Mouse (Mus musculus): ENCODE measurements around the gene Il11. TPM values are rescaled to one million over a fixed set of nuclear protein-coding genes. Genes with fewer than 3 reads are reported as not detected.

Gene Il11
- polyA plus RNA-seq, 1 experiment from 2014 or later = 0.48 TPM

DNA sequence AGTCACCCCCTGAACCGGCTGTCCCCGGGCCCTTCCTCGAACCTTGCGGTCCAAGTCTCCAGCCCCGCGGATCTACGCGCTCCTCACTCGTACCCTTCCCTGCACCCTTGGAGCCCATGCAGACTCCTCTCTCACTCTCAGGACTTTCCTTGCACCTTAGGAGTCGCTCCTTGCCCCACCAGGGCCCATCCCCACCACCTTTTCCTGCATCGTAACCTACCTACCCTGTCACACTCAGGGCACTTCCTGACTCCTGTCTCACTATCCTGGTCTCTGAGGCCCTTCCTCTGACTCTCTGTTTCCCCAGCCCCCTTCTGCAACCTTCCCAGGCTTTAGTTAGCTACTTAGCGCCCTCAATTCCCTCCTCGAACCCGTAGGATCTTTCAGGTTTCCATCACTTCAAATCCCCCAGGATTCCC is 42.3 kb downstream of the Il11 start:
- Histone ChIP-seq H3K36me3 (ENCODE audit: control insufficient read depth, insufficient read depth, low read length) (no peaks in the 10 kb centered on the region), H3K4me2 (ENCODE audit: low read depth, low read length) (peak overlapping the region; percentile 84), H3K9me3 (ENCODE audit: control insufficient read depth, low read length) (no peaks in the 10 kb centered on the region), H3K27me3 (ENCODE audit: control insufficient read depth, insufficient read depth, low read length) (no peaks in the 10 kb centered on the region), H3K4me1 (ENCODE audit: control insufficient read depth, insufficient read depth, low read length) (peaks cover 31% of the 10 kb centered on the region), H3K27ac (ENCODE audit: low read depth, low read length) (peak overlapping the region; percentile 91), H3K4me3 (ENCODE audit: low read depth, low read length) (peak overlapping the region; percentile 74), H3K9ac (replicated peaks; ENCODE audit: low read depth, low read length) (peak overlapping the region; percentile 87)
- WGBS = 1% methylated on average over 14 of the region's 14 CpGs
- ATAC-seq (ENCODE audit: low read depth) = peak; percentile 53

DNA sequence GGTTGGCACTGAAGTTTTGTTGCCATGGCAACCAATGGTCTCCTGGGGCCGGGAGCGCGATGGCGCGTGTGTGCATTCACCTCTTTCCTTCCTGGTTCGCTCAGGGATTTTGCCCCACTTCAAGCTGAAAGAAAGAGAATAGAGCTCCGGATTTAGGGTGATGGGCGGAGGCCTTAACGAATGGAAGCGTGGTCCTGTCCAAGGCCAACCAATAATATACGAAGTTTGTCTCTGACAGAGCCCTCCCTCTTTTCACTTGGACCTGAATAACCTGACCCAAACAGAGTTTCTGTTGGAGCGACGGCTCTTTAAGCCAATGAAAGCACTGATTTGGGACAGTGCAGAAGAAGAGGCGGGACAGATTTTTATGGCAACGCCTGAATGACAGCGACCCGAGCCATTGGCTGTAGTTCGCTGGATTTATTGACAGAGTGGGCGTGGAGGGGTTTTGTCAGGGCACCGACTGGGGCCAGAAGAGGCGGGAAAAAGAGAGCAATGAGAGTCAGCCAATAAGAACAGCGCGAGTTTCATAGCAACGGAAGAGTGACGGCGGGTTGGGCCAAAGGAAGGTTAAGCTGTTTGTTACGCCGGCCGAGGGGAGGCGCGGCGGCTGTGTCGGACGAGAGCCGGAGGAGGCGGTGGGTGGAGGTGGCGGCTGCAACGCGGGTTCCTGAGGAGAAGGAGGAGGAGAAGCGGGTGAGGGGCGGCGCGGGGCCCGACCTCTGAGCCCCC is 42.9 kb downstream of the Il11 start, which contains the start of gene Kmt5c:
TSS of gene Kmt5c (plus strand) at position 572 of the 732 bp plus-strand sequence.
- no peaks in the 10 kb centered on the region for H3K9me3 ChIP-seq (ENCODE audit: control insufficient read depth, low read length)
- H3K4me3 ChIP-seq (ENCODE audit: low read depth, low read length) = peak within 1 kb of the TSS; percentile 74
- WGBS = 1% methylated on average over 37 of the region's 44 CpGs
- peak within 1 kb of the TSS; percentile 84 for H3K4me2 ChIP-seq (ENCODE audit: low read depth, low read length)
- peak; percentile 97 for ATAC-seq (ENCODE audit: low read depth)
- H3K9ac ChIP-seq (replicated peaks; ENCODE audit: low read depth, low read length) = peak within 1 kb of the TSS; percentile 87
- no peaks in the 10 kb centered on the region for H3K36me3 ChIP-seq (ENCODE audit: control insufficient read depth, insufficient read depth, low read length)
- peak within 1 kb of the TSS; percentile 91 for H3K27ac ChIP-seq (ENCODE audit: low read depth, low read length)
- H3K27me3 ChIP-seq (ENCODE audit: control insufficient read depth, insufficient read depth, low read length) = no peaks in the 10 kb centered on the region
- peaks cover 31% of the 10 kb centered on the region for H3K4me1 ChIP-seq (ENCODE audit: control insufficient read depth, insufficient read depth, low read length)

DNA sequence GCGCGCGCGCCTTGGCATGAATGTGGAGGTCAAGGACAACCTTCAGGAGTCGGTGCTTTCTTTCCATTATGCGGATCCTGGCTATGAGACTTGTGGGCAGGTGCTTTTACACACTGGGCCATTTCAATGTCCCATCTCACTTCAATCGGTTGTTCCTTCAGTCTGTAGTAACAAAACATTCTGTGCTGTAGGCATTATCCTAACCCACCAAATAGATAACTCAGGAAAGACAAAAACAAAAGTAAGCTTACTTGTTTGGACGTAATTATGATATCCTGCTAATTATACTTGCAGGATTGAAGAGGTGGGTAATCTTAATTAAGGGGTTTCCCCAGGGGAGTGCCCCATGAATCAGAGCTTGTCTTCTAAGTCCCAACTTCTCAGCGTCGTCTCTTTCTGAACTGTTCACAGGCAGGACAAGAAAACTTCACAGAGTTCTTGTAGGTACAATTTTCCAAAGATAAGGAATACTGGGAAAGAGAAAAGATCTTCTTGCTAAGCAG is 43.6 kb downstream of the Il11 start:
- H3K4me3 ChIP-seq (ENCODE audit: low read depth, low read length) = peak overlapping the region; percentile 74
- peak overlapping the region; percentile 80 for H3K27ac ChIP-seq (ENCODE audit: low read depth, low read length)
- WGBS = 35% methylated on average over 10 of the region's 10 CpGs
- H3K4me2 ChIP-seq (ENCODE audit: low read depth, low read length) = peak overlapping the region; percentile 84
- no peak for ATAC-seq (ENCODE audit: low read depth)
- H3K27me3 ChIP-seq (ENCODE audit: control insufficient read depth, insufficient read depth, low read length) = no peaks in the 10 kb centered on the region
- H3K4me1 ChIP-seq (ENCODE audit: control insufficient read depth, insufficient read depth, low read length) = peaks cover 31% of the 10 kb centered on the region
- H3K36me3 ChIP-seq (ENCODE audit: control insufficient read depth, insufficient read depth, low read length) = no peaks in the 10 kb centered on the region
- H3K9me3 ChIP-seq (ENCODE audit: control insufficient read depth, low read length) = no peaks in the 10 kb centered on the region
- H3K9ac ChIP-seq (replicated peaks; ENCODE audit: low read depth, low read length) = peak overlapping the region; percentile 28; the same call in 1 of the 2 replicates

DNA sequence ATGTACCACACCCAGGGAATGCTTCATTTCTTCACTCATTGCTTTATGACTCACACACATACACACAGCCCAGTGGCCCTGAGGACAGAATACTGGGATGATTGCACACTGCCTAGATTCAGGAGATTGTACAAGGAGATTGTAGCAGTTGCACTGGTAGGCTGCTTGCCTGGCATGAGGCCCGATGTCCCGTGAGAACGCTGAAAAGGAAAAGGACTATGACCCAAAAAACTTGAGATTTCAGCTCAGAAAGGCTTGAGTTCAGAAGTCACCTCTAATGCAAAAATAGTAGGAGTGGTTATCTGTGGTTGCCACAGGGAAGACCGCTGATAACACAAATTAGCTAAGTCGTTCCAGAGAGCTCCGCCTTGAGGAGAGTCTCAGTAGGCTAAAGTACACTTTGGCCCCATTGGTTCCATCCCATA is 49.7 kb downstream of the Il11 start:
- Histone ChIP-seq H3K27me3 (ENCODE audit: control insufficient read depth, insufficient read depth, low read length) (no peaks in the 10 kb centered on the region), H3K9me3 (ENCODE audit: control insufficient read depth, low read length) (no peaks in the 10 kb centered on the region), H3K9ac (replicated peaks; ENCODE audit: low read depth, low read length) (no peak overlapping the region), H3K4me1 (ENCODE audit: control insufficient read depth, insufficient read depth, low read length) (no peaks in the 10 kb centered on the region), H3K4me3 (ENCODE audit: low read depth, low read length) (no peak overlapping the region), H3K4me2 (ENCODE audit: low read depth, low read length) (no peak overlapping the region), H3K27ac (ENCODE audit: low read depth, low read length) (no peak overlapping the region), H3K36me3 (ENCODE audit: control insufficient read depth, insufficient read depth, low read length) (no peaks in the 10 kb centered on the region)
- WGBS = 70% methylated on average over 6 of the region's 6 CpGs
- ATAC-seq (ENCODE audit: low read depth) = no peak

DNA sequence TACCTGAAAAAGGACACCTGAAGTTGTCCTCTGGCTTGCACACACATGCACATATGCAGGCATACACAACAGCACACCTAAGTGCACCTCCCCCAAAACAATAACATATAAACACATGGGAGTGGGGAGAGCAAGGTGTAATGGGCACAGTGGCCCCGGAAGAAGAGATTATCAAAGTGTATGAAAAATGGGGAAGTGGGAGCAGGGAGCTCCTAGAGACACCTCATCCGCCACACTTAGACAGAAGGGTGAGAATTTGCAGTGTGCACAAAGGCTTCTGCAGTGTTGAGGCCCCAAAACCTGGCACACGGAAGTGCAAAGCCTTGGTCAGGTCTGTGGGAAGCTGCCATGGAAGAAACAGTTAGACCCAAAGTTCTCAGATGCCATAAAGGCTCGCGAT is 51.6 kb downstream of the Il11 start:
- Histone ChIP-seq H3K4me1 (ENCODE audit: control insufficient read depth, insufficient read depth, low read length) (no peaks in the 10 kb centered on the region), H3K9ac (replicated peaks; ENCODE audit: low read depth, low read length) (no peak overlapping the region), H3K27me3 (ENCODE audit: control insufficient read depth, insufficient read depth, low read length) (no peaks in the 10 kb centered on the region), H3K4me3 (ENCODE audit: low read depth, low read length) (no peak overlapping the region), H3K9me3 (ENCODE audit: control insufficient read depth, low read length) (no peaks in the 10 kb centered on the region), H3K27ac (ENCODE audit: low read depth, low read length) (no peak overlapping the region), H3K4me2 (ENCODE audit: low read depth, low read length) (no peak overlapping the region), H3K36me3 (ENCODE audit: control insufficient read depth, insufficient read depth, low read length) (no peaks in the 10 kb centered on the region)
- 84% methylated on average over 5 of the region's 5 CpGs for WGBS
- ATAC-seq (ENCODE audit: low read depth) = no peak

DNA sequence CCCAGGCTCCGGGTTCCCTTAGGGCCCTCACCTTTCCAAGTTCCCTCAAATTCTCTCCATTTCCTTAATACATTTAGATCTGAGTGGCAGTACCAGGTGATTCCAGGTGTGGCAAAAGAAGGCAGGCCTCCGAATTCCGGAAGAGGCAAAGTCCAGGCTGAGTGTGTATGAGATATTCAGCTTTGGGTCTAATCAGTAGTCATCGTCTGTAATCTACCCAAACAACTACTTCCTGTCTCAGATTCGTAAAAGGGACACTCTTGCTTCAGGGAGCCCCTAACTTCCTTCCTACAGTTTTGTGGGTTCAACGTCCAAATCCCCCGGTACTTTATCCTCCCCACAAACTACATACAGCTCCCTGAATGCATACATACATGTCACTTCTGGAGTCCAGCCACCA is 57.5 kb downstream of the Il11 start, which contains the start of gene Tmem150b:
TSS of gene Tmem150b (minus strand) at position 81 of the 400 bp plus-strand sequence.
- Histone ChIP-seq H3K4me3 (ENCODE audit: low read depth, low read length) (no peak within 1 kb of the TSS), H3K36me3 (ENCODE audit: control insufficient read depth, insufficient read depth, low read length) (no peaks in the 10 kb centered on the region), H3K4me1 (ENCODE audit: control insufficient read depth, insufficient read depth, low read length) (no peaks in the 10 kb centered on the region), H3K27ac (ENCODE audit: low read depth, low read length) (no peak within 1 kb of the TSS), H3K27me3 (ENCODE audit: control insufficient read depth, insufficient read depth, low read length) (no peaks in the 10 kb centered on the region), H3K9me3 (ENCODE audit: control insufficient read depth, low read length) (no peaks in the 10 kb centered on the region), H3K9ac (replicated peaks; ENCODE audit: low read depth, low read length) (no peak within 1 kb of the TSS), H3K4me2 (ENCODE audit: low read depth, low read length) (no peak within 1 kb of the TSS)
- 84% methylated on average over 7 of the region's 7 CpGs for WGBS
- ATAC-seq (ENCODE audit: low read depth) = no peak

DNA sequence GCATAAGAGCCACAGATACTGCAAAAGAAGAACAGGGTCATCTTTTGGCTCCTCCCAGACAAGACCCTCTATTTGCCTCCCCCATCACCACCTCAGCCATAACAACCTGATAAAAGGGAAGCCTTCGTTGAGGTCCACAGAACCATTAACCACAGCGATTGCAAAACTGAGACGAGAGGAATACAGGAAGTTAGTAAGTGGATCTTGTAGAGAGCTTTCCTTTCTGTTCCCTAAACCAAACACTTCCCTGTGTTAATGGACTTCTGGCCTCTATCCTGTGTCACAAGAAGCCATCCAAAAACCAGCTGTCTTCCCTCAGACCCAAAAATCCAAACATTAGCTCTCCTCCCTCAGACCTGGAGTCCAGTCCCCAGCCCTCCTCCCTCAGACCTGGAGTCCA is 58.3 kb downstream of the Il11 start:
- Histone ChIP-seq H3K9me3 (ENCODE audit: control insufficient read depth, low read length) (no peaks in the 10 kb centered on the region), H3K4me1 (ENCODE audit: control insufficient read depth, insufficient read depth, low read length) (no peaks in the 10 kb centered on the region), H3K27ac (ENCODE audit: low read depth, low read length) (no peak overlapping the region), H3K27me3 (ENCODE audit: control insufficient read depth, insufficient read depth, low read length) (no peaks in the 10 kb centered on the region), H3K4me3 (ENCODE audit: low read depth, low read length) (no peak overlapping the region), H3K36me3 (ENCODE audit: control insufficient read depth, insufficient read depth, low read length) (no peaks in the 10 kb centered on the region), H3K9ac (replicated peaks; ENCODE audit: low read depth, low read length) (no peak overlapping the region), H3K4me2 (ENCODE audit: low read depth, low read length) (no peak overlapping the region)
- WGBS = 76% methylated on average over 3 of the region's 3 CpGs
- ATAC-seq (ENCODE audit: low read depth) = no peak

DNA sequence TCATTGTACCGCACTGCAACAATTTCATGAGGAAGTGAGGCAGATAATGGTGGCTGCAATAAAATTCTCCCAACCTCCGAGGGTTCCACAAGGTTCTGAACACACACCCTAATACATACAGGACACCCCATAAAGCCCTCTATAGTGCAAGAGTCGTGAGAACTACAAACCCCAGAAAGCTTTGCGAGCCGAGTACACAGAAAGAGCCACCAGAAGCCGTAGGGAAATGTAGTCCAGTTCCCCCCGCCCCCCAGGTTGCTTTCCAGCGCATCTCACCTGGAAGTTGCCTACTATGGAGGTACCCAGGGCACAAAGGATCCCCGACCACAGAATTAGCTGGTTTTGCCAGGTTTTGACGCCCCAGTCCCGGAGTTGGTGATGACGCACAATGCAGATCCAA is 59.2 kb downstream of the Il11 start:
- 40% methylated on average over 12 of the region's 12 CpGs for WGBS
- ATAC-seq (ENCODE audit: low read depth) = peak; percentile 86; the same call in 1 of the 2 replicates
- H3K4me2 ChIP-seq (ENCODE audit: low read depth, low read length) = peak overlapping the region; percentile 28; the same call in 1 of the 2 replicates
- no peaks in the 10 kb centered on the region for H3K9me3 ChIP-seq (ENCODE audit: control insufficient read depth, low read length)
- no peaks in the 10 kb centered on the region for H3K36me3 ChIP-seq (ENCODE audit: control insufficient read depth, insufficient read depth, low read length)
- peak overlapping the region; percentile 1; the same call in 1 of the 2 replicates for H3K4me3 ChIP-seq (ENCODE audit: low read depth, low read length)
- no peak overlapping the region for H3K27ac ChIP-seq (ENCODE audit: low read depth, low read length)
- no peak overlapping the region; the same call in 1 of the 2 replicates for H3K9ac ChIP-seq (replicated peaks; ENCODE audit: low read depth, low read length)
- no peaks in the 10 kb centered on the region for H3K27me3 ChIP-seq (ENCODE audit: control insufficient read depth, insufficient read depth, low read length)
- H3K4me1 ChIP-seq (ENCODE audit: control insufficient read depth, insufficient read depth, low read length) = no peaks in the 10 kb centered on the region
